Mouse (Mus musculus): ENCODE data around the gene G0s2. TPM values are rescaled to one million over a fixed set of nuclear protein-coding genes. Genes with fewer than 3 reads are reported as not detected.
"Not testable (repeated sequence)": the region's sequence is repeated elsewhere in the genome, so short reads cannot be mapped to it uniquely, and the experiment has no call there.

Gene G0s2
- total and polyA plus RNA-seq, 2 experiments from 2014 or later = 5.3 to 5.8 TPM

DNA sequence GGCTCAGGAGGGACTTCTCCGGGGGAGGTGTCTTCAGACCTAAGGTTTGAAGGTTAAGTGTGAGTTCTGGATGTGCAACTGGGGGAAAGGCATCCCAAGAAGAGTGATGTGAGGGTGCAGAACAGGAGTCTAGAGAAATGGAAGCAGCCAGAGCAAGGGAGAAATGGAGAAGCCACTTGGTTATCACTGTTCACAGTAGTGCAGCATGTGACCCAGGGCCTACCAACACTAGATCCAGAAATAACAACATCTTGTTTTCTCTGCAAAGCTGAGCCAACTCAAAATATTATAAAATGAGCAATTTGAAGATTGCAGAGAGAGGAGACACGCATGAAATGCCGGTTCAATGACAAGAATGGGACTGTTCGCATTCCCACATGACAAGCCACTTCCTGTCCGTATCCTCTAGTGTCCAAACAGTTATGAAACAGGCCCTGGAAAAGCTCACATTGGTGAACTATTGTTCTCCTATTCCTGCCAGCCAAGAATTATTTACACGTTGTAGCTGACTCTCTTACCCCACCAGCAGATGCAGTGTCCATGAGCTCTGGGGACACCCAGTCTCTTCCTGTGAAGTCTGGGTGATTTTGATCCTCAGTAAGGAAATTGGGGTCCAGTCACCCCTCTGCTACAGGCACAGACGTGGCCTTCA is 11.0 kb downstream of the G0s2 start:
- Histone ChIP-seq H3K27ac (ENCODE audit: low read depth, low read length) (no peak overlapping the region), H3K27me3 (ENCODE audit: insufficient read depth, low read length) (no peaks in the 10 kb centered on the region), H3K4me2 (ENCODE audit: low read depth, low read length, poor library complexity, severe bottlenecking) (no peak overlapping the region), H3K9ac (replicated peaks; ENCODE audit: low read length, poor library complexity, severe bottlenecking) (no peak overlapping the region), H3K4me3 (ENCODE audit: low read depth, low read length) (no peak overlapping the region), H3K9me3 (ENCODE audit: low read length) (no peaks in the 10 kb centered on the region), H3K4me1 (ENCODE audit: insufficient read depth, low read length) (no peaks in the 10 kb centered on the region), H3K36me3 (ENCODE audit: insufficient read depth, low read length) (no peaks in the 10 kb centered on the region)
- ATAC-seq (ENCODE audit: low FRiP score) (no peak), DNase-seq (ENCODE audit: low spot score) (no peak)
- no peak for TF ChIP-seq CTCF (IDR thresholded peaks at IDR 0.05)
- WGBS = 79% methylated on average over 7 of the region's 7 CpGs

- H3K4me3 ChIP-seq (ENCODE audit: low read depth, low read length) = no peak overlapping the region
- no peaks in the 10 kb centered on the region for H3K27me3 ChIP-seq (ENCODE audit: insufficient read depth, low read length)
- 91% methylated on average over 9 of the region's 9 CpGs for WGBS
- H3K9me3 ChIP-seq (ENCODE audit: low read length) = no peaks in the 10 kb centered on the region
- H3K36me3 ChIP-seq (ENCODE audit: insufficient read depth, low read length) = no peaks in the 10 kb centered on the region
- DNase-seq (ENCODE audit: low spot score) (no peak), ATAC-seq (ENCODE audit: low FRiP score) (no peak)
- no peak overlapping the region for H3K4me2 ChIP-seq (ENCODE audit: low read depth, low read length, poor library complexity, severe bottlenecking)
- H3K9ac ChIP-seq (replicated peaks; ENCODE audit: low read length, poor library complexity, severe bottlenecking) = no peak overlapping the region
- no peak for TF ChIP-seq CTCF (IDR thresholded peaks at IDR 0.05)
- H3K4me1 ChIP-seq (ENCODE audit: insufficient read depth, low read length) = no peaks in the 10 kb centered on the region
- H3K27ac ChIP-seq (ENCODE audit: low read depth, low read length) = no peak overlapping the region
Measured at GRCm38 (mm10) chr1:193259559-193259958, 13.5 kb downstream of the G0s2 start.

DNA sequence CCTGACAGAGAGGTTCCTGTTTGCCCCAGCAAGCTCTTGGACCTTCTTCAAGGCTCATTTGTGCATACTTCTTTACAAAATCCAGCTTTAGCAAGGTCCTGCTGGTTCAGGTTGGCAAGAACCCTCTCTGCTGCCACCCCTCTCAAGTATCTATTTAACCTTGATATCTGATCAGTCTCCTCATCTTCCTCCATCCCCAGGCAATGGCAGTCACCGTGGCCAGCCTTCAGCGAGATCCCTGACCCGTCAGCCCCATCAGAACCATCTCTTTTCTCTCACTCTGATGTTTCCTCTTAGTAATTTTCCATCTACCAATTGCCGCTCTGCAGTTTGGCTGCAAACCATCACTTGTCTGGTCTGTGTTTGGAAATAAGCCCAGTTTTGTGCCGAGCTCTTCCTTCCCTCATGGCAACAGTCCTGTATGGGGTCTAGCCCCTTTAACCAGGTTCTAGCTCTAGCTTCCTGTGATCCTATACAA is 16.4 kb downstream of the G0s2 start:
- Histone ChIP-seq H3K27ac (ENCODE audit: low read depth, low read length) (no peak overlapping the region), H3K9ac (replicated peaks; ENCODE audit: low read length, poor library complexity, severe bottlenecking) (no peak overlapping the region), H3K36me3 (ENCODE audit: insufficient read depth, low read length) (no peaks in the 10 kb centered on the region), H3K4me2 (ENCODE audit: low read depth, low read length, poor library complexity, severe bottlenecking) (no peak overlapping the region), H3K27me3 (ENCODE audit: insufficient read depth, low read length) (no peaks in the 10 kb centered on the region), H3K4me1 (ENCODE audit: insufficient read depth, low read length) (no peaks in the 10 kb centered on the region), H3K4me3 (ENCODE audit: low read depth, low read length) (no peak overlapping the region), H3K9me3 (ENCODE audit: low read length) (no peaks in the 10 kb centered on the region)
- no peak for ATAC-seq (ENCODE audit: low FRiP score)
- WGBS = 60% methylated on average over 5 of the region's 5 CpGs
- DNase-seq (ENCODE audit: low spot score) = peak; percentile 45
- no peak for TF ChIP-seq CTCF (IDR thresholded peaks at IDR 0.05)

GRCm38 (mm10) chr1:193256289-193256577 is 16.8 kb downstream of the G0s2 start:
- H3K36me3 ChIP-seq (ENCODE audit: insufficient read depth, low read length) = no peaks in the 10 kb centered on the region
- no peak overlapping the region for H3K27ac ChIP-seq (ENCODE audit: low read depth, low read length)
- no peak overlapping the region for H3K4me3 ChIP-seq (ENCODE audit: low read depth, low read length)
- H3K27me3 ChIP-seq (ENCODE audit: insufficient read depth, low read length) = no peaks in the 10 kb centered on the region
- H3K4me1 ChIP-seq (ENCODE audit: insufficient read depth, low read length) = no peaks in the 10 kb centered on the region
- no peak overlapping the region for H3K4me2 ChIP-seq (ENCODE audit: low read depth, low read length, poor library complexity, severe bottlenecking)
- TF ChIP-seq CTCF (IDR thresholded peaks at IDR 0.05) = no peak
- DNase-seq (ENCODE audit: low spot score) = no peak
- peak; percentile 23 for ATAC-seq (ENCODE audit: low FRiP score)
- H3K9ac ChIP-seq (replicated peaks; ENCODE audit: low read length, poor library complexity, severe bottlenecking) = no peak overlapping the region
- H3K9me3 ChIP-seq (ENCODE audit: low read length) = no peaks in the 10 kb centered on the region

GRCm38 (mm10) chr1:193255488-193256288 is 17.3 kb downstream of the G0s2 start:
- peak; percentile 31; the same call in 1 of the 2 replicates for ATAC-seq (ENCODE audit: low FRiP score)
- peak; percentile 76 for DNase-seq (ENCODE audit: low spot score)
- H3K4me1 ChIP-seq (ENCODE audit: insufficient read depth, low read length) = no peaks in the 10 kb centered on the region
- TF ChIP-seq CTCF (IDR thresholded peaks at IDR 0.05) = peak; percentile 81
- no peaks in the 10 kb centered on the region for H3K9me3 ChIP-seq (ENCODE audit: low read length)
- WGBS = 32% methylated on average over 3 of the region's 3 CpGs
- H3K36me3 ChIP-seq (ENCODE audit: insufficient read depth, low read length) = no peaks in the 10 kb centered on the region
- no peak overlapping the region for H3K4me3 ChIP-seq (ENCODE audit: low read depth, low read length)
- H3K4me2 ChIP-seq (ENCODE audit: low read depth, low read length, poor library complexity, severe bottlenecking) = no peak overlapping the region
- no peak overlapping the region for H3K27ac ChIP-seq (ENCODE audit: low read depth, low read length)
- H3K27me3 ChIP-seq (ENCODE audit: insufficient read depth, low read length) = no peaks in the 10 kb centered on the region
- no peak overlapping the region for H3K9ac ChIP-seq (replicated peaks; ENCODE audit: low read length, poor library complexity, severe bottlenecking)

DNA sequence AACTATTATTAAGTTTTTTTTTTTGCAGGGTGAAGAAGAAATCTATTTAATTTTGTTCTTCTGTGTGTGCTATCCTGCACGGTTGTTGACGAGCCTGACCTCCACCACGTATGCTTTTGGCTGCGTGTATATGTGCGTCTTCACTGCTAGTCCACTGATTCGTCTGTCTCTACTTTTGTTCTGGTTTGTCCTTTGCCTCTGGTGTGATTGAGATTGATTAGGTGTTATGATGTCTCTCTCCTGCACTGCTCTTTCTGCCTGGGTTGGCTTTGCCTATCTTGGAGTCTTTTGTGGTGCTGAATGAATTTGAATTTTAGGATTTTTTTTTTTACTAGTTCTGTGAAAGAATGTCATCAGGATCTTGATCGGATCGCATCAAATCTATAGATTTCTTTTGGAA is 18.0 kb downstream of the G0s2 start:
- H3K36me3 ChIP-seq (ENCODE audit: insufficient read depth, low read length) = no peaks in the 10 kb centered on the region
- no peak overlapping the region for H3K4me2 ChIP-seq (ENCODE audit: low read depth, low read length, poor library complexity, severe bottlenecking)
- DNase-seq (ENCODE audit: low spot score) (no peak), ATAC-seq (ENCODE audit: low FRiP score) (no peak)
- no peak overlapping the region for H3K27ac ChIP-seq (ENCODE audit: low read depth, low read length)
- H3K4me1 ChIP-seq (ENCODE audit: insufficient read depth, low read length) = no peaks in the 10 kb centered on the region
- no peak overlapping the region for H3K4me3 ChIP-seq (ENCODE audit: low read depth, low read length)
- no peaks in the 10 kb centered on the region for H3K27me3 ChIP-seq (ENCODE audit: insufficient read depth, low read length)
- no peak for TF ChIP-seq CTCF (IDR thresholded peaks at IDR 0.05)
- WGBS = 73% methylated on average over 8 of the region's 8 CpGs
- no peaks in the 10 kb centered on the region for H3K9me3 ChIP-seq (ENCODE audit: low read length)
- no peak overlapping the region for H3K9ac ChIP-seq (replicated peaks; ENCODE audit: low read length, poor library complexity, severe bottlenecking)

DNA sequence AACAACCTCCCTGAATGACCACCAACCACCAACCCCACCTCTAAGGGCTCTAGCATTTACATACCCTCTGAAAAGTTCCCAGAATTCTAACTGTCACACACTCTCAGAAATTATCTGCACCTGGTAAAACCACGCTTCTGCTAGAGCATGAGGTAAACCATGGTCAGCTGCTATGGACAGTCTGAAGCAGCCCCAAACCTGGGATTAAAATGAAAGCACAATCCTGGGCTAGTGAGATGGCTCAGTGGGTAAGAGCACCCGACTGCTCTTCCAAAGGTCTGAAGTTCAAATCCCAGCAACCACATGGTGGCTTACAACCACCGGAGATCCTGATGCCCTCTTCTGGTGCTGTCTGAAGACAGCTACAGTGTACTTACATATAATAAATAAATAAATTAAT is 19.1 kb downstream of the G0s2 start:
- not testable (repeated sequence) for H3K27me3 ChIP-seq (ENCODE audit: insufficient read depth, low read length); H3K4me3 ChIP-seq (ENCODE audit: low read depth, low read length); H3K4me1 ChIP-seq (ENCODE audit: insufficient read depth, low read length); H3K27ac ChIP-seq (ENCODE audit: low read depth, low read length); H3K4me2 ChIP-seq (ENCODE audit: low read depth, low read length, poor library complexity, severe bottlenecking); ATAC-seq (ENCODE audit: low FRiP score); H3K36me3 ChIP-seq (ENCODE audit: insufficient read depth, low read length); H3K9me3 ChIP-seq (ENCODE audit: low read length); DNase-seq (ENCODE audit: low spot score); H3K9ac ChIP-seq (replicated peaks; ENCODE audit: low read length, poor library complexity, severe bottlenecking)
- WGBS = 79% methylated on average over 3 of the region's 3 CpGs
